Mouse (Mus musculus) c-Kit-negative CD71-positive TER-119-positive erythroid progenitor cells, embryonic 14.5 days (primary cell): ENCODE measurements around the gene Cry1.

ENCODE experiments used
- DNase-seq: peaks from one replicate; pipeline ENCODE4 v3.0.0-alpha.2; 2013; ENCODE audit warnings: low read depth, low spot score

Cry1 gene

DNA sequence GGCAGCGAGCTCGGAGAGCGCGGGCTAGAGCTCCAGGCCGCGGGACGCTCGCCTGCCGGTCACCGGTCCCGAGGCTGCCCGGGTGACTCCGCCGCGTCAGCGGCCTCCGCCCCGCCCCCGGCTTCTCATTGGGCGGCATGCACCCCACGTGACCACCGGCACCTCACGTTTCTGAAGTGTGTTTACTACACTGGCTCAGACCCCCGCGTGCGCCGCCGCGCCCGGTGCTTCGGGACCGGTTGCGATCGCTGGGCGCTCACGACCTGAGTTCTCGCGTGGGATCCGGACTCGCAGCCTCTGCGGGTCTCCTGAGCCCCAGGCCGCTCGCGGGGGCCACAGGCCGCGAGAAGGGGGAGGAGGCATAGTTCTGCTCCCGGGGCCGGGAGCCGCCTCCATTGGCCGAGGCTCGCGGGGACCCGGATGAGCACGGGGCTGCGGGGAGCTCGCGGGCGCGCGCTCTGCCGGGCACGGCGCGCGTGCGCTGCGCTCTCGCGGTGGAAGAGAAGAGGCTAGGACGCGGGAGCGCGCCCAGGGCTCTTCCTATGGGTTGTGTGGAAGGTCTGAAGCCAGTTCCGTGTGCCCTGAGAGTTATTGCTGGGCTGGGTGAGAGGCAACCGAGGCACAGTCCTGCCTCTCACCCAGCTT is at the start of gene Cry1:
Cry1 (minus strand) TSS at position 101 of the 645 bp plus-strand sequence.
- peak; percentile 69 for DNase-seq

DNA sequence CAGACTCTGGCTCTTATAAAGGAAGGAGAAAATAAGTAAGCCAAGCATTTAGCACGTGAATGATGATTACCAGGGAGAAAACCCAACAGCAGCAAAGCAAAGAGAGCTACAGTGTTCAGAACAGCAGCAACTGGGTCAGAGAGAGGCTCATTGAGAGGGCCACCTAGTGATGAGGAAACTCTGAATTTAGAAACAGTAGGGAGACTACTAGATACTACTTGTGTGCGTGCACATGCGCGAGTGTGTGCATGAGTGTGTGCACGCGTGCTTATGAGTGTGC is 36.8 kb upstream of the Cry1 start:
- DNase-seq, result no peak

DNA sequence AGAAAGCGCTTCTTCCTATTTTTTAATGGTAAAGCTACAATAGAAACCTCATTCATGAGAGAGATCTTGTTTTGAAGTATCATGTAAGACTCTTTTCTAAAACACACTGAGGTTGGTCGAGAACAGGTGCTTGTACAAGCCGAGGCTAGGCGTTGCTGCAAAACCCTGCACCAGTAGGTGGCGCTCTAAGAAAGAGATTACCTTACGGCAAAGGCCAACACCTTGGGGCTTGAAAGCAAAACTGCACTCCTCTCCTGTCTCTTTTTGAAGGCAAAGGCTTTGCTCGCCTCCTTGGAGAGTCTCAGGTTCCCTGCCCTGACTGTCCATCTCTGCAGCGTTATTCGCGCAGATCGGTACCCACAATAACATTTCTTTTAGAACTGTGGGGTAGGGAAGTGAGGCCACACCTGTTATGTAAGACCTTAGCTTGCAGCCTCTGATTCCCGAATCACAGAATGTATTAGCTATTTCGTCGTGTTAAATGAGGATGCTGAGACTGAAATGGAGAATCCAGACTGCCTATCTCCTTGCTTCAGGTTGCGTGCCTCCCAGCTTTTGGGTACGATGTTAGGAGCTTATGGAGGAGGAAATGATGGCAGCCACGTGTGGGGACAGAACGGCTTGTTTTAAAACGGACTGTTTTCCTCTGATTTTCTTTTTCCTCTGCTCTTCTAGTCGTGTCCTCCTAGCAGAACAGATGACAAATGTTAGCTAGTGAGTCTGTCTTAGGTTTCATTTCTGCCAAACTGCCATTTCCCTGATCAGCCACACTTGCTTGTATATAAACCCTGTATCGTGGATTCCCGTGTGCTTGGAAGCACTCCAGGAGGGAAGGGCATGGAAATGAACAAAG is 36.3 kb upstream of the Cry1 start:
- DNase-seq, result peak; percentile 29

DNA sequence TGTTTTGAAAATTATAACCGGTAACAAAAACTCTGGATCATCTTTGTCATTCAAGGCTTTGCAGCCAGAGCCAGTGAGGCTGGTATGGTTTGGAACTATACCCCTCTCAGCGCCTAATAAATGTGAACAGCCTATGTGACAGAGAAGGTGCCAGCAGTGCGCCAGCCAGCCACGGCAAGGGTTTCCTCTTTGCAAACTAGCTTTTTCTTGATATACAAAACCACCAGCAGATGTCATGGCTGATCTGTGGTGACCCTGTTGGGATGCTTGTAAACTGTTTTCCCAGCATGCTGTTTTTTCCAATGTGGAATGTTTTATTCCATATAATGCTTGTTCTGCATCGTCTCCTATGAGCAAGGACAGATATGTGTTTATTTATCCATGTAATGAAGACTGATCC is 30.0 kb upstream of the Cry1 start:
- no peak for DNase-seq

DNA sequence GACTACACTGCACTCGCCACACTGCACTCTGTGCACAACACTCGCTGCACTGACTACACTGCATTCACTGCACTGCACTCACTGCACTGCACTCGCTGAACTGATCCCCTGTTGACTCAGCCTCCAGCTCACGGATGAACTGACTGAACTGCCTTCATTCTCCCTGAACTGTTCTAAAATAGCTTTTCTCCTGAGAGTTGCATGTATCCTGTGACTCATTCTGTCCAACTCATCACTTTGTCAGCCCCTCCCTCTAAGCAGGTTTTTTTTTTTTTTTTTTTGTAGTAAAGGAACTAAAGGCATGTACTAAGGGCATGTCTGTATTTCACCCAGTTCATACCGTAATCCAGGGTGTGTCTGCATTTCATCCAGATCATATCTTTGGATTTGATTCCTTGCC is 26.8 kb upstream of the Cry1 start:
- no peak for DNase-seq

DNA sequence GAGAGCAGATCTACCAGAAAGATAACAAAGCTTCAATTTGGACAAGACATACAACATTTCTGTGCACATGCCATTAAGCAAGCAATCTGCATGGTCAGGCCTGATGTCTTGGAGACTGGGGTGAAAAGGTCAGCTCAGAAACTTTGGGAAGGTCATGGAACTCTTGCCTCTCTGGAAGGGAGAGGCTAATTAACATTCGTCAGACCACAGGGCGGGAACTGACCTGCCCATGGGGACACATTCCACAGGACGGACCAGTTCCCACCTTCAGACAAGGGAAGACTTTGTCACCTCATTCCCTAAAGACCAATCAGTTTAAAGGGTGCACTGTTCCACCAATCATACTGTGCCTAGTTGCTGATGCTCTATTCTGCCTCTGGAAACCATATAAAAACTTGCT is 25.3 kb upstream of the Cry1 start:
- no peak for DNase-seq

DNA sequence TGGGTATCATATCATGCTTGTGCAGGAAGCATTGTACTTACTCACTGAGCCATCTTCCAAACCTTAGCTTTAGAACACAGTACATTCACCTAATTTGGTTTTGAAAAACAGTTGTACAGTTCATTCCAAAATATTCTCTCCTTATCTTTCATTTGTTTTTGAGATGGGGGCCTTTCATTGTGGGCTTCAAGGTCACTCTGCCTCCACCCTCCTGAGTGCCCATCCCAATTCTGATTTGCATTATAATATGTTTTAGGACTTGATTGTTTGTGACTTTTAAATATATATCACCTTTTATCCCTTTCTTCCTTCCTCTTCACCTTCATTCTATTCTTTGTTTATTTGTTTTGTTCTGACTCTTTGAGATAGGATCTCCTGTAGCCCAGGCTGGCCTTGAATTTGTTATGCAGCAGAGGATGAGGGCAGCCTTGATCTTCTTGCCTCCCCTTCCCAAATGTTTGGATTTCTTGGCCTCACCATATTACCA is 24.3 kb upstream of the Cry1 start:
- no peak for DNase-seq

DNA sequence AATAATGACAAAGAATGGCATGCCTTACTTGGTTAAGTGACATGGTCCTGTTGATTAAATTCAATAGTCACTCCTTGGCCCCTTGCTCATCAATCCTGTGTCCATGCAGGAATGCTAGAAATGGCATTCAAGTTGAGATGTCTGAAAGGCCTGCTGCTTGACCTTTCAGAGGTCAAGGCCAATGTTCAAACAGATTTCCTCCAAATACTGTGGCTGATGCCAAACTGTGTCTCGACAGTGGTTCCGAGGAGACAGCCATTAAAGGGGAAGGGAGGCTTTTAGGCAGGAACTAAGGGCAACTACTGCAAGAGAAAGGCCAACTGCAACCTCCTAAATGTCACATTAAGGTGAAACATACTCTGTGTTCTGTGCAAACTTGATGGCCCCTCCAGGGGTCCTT is 20.5 kb upstream of the Cry1 start:
- DNase-seq, result no peak

DNA sequence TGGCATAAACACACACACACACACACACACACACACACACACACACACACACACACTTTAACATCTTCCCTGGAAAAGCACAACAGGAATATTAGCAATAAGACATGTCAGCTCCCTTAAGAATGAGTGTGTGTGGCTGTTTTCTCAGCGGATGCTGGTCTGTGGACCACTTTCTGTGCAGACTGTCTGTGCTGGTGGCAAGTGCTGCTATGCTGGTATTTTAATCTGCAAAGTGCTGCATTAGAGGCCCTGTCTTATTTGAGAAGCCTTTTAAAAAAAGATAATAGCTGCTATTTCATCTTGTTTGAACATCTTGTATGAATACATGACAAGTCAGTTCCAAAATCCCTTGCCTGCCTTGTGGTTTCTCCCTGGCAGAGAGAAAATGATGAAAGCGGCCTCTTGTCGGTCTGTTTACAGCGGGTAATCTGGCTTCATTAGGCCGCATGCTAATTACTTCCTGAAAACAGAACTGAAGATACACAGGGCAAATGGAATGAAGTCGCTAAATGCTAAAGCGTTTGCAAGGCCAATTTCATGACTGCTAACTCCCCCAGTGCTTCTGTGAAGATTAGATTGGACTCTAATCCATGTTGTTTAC is 19.5 kb upstream of the Cry1 start:
- no peak for DNase-seq

DNA sequence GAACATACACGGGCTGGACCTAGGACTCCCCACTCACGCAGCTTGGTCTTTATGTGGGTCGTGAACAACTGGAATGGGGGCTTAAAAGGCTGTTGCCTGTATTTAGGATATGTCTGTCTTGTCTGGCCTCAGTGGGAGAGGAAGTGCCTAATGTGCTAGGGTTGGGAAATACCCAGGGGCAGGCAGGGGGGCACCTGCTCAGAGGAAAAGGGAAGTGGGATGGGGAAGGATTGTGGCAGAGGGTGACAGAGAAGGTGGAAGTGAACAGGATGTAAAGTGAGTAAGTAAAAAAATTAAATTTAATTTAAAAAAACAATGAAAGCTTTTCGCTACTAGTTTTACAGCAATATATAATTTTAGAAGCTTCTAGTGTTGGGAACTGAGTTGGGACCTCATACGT is 9.7 kb upstream of the Cry1 start:
- DNase-seq, result no peak

DNA sequence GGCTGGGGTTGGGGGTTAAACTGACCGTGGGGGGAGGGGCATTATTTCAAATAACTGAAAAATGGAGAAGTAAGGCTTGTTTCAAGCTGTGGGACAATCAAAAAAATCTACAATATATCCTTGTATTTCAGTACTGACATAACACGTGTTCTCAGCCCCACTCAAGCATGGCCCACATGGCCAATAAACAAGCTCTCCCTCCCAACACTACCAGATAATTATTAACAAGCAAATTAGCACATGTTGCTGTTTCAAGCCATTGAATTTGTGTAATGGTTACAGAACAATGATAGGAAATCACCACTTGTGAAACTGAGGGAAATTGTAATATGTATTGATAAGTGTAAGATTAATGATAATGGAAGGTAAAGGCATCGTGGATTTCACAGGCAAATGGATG is 8.5 kb upstream of the Cry1 start:
- no peak for DNase-seq

DNA sequence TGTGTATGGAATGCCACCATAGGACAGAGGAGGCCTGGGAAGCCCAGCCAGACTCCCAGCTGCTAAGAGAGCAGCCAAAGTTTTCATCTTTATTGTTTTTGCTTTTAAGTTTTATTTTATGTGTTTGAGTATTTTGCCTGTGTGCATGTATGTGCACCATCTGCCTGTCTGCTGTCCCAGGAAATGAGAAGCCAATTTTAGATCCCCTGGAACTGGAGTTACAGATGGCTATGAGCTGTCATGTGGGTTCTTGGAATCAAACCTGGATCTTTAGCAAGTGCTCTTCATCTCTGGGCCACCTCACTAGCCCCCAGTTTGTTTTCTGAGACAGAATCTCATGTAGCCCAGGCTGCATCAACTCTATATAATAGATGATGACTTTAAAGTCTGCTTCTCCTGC is 5.8 kb upstream of the Cry1 start:
- no peak for DNase-seq

DNA sequence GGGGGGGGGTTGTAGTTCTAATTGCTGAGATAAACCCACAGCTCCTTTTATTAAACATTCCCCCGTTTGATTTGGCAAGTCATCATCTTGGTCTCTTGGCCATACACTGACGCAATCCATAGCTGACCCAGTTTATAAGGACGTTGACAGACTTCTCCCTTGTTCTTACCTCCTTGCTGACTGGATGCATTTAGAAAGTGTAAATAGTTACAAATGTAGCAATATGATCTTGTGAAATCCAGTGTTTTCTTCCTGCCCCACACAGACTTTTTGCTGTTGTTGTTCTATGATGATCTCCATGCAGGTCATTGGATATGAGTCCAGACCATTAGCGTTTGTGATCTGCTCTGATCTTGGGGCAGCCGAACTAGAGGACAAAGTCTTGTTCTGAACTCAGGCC is 5.1 kb upstream of the Cry1 start:
- DNase-seq, result no peak

DNA sequence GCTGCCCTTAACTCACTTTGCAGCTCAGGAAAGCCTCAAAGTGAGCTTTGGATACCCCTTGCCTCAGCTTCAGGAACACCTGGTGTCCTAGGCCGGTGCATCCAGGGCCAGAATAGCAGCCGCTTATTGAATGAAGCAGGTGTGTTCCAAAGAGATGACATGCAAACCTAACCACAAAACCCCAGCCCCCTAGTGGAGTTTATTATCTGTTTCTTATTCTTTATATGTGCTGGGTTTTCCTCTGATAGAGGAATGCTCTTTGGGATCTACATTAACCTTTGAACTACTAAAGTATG is 1.6 kb upstream of the Cry1 start:
- DNase-seq, result no peak

DNA sequence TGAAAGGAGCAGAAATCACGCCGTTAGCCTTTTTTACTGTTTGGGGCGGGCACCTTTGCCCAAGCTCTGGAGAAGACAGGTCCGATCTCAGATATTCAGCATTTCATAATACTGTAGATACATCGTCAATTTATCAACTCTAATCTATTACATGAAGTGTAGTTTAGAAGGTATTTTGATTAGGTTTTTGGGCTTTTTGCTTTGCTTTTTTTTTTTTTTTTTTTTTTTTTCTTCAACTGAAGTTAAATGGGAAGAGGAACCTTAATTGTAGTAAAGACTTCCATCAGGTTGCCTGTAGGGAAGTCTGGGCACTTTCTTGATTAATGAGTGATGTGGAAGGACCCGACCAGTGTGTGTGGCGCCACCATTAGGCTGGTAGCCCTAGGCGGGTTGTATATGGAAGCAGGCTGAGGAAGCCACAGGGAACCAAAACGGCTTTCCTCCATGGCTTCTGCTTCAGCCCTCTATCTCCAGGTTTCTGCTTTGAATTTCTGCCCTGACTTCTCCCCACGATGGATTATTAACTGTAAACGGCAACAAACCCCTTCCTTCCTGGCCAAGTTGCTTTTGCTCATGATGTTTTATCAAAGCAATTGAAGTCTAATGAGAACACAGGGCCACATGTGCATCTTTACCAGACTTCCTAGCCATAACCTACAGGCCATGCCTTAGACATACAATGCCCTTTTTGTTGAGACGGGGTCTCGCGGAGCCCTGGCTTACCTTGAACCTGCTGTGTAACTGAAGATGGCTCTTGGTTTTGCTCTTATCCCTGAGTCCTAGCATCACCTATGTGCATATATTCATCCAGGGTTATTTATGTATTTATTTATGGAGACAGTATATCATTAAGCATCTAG is 1.0 kb upstream of the Cry1 start:
- no peak for DNase-seq

DNA sequence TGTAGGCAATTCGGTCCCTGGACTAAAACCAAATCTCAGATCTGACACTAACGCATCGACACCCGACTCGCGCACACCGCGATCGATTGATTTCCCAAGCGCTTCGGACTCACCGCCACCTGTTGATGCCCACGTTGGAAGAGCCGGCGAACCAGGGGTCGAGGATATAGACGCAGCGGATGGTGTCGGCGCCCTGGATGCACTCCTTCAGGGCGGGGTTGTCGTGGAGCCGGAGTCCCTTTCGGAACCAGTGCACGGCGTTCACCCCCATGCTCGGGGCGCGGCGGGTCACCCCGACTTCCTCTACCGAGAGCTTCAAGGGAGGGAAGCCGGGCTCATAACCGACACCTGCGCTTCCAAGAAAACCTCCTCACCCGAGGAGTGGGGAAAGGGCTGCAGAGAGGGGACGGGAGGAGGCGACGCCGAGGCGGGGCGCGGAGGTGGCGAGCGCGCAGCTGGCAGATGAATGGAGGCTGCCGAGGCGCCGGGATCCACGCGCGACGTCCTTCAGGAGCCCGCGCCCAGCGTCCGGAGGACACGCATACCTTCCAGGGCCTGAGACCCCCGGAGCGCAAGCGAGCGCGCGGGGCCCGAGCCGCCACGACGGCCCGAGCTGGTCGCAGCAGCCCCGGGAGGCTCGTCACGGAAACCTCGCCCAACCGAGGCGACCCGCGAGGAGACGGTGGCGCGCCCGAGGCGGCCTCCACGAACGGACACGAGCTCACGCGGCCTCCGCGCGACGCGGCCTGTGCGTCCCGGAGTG is 482 bp downstream of the Cry1 start:
- no peak for DNase-seq

DNA sequence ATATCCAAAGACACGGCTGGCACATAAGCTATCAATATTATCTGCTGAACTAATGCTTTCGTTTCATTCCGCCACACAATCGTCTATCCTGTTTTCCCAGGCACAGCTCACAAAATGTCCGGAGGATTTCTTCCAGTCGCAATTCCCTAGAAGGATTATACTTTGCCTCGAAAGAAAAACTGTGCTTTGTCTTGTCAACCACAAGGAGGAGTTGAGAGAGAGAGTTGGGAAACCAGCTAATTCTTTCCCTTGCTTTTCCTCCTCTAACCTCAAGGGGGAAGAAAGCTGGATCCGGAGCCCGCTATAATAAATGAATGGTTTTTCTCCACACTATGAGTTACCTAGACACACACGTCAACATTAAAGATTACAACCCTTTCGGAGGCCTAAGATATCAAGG is 1.2 kb downstream of the Cry1 start:
- DNase-seq, result peak; percentile 37

DNA sequence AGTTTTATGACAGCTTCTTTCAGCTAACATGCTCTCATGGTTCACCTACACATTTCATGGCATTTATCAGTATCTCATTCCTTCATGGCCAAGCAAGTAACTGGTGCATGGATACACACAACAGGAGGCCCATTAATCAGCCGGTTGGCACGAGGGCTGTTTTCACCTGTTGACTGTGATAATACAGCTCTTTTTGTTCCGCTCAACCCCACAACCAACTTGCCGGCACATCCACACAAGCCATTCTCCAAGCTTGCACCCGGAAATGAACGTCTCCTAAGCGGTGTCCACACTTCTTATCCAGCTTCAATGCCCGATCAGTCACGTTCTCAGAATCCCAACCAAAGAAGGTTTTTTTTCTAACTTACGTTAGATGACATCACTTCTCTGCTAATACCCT is 2.1 kb downstream of the Cry1 start:
- no peak for DNase-seq

DNA sequence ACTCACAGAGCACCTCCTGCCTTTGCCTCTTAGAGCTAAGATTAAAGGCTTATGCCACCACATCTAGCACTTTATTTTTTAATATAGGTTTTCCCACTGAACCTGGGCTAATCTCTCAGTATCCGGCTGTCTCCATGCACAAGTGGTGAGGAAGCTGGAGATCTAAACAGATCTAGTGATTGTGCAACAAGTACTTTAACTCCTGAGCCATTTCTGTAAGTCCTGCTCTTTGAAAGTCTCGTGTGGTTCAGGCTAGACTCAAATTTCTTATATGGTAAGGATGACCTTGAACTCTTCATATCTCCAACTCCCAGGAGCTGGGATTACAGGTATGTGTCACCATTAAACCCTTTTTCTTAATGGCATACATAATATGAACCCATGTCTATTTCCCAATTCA is 8.2 kb downstream of the Cry1 start:
- no peak for DNase-seq

DNA sequence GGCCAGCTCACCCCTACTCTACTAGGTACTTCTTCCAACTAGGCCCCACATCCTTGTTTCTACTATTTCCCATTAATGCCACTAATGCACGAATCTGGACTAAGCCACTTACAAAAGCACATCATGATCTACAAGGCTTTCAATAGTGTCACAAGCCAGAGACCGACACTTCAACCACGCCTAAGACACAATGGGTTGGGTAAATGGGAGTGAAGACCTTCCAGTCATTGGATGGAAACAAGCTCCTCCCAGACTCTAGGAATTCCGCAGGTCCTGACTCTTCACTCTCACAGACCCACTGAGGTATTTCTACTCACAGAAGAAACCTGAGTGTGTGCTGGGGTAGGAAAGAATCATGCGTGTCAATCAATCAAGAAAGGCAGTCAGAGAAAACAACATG is 19.6 kb downstream of the Cry1 start:
- DNase-seq, result no peak

DNA sequence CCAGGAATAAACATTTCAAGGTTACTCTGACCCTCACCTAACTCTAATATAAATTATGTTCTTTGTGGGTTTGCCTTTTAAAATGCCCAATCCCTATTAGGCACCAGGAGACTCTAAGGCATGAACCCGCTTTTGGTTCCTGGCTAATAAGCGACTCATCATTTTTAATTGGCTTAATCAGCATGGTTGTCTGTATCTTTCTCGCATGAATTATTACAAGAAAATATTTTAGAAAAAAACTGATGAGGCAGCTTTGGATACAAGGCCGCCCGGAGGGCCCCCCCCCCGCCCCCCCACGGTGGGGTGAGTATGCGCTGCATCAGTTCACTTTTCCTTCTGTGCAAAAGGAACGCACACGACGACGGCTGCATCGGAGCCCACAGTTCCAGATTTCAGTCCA is 20.1 kb downstream of the Cry1 start:
- no peak for DNase-seq
